Comparison of ENCODE assay signal across 8 mouse cellular contexts in genomic region chr11:87595976-87596375, GRCm38 (mm10). TPM values are rescaled to one million over a fixed set of nuclear protein-coding genes. Genes with fewer than 3 reads are reported as not detected.
DNase-seq lines count a peak whose midpoint lies in the region; ATAC-seq and TF ChIP-seq lines count a peak whose summit lies in the region.

No protein-coding gene starts in this region.

- no peak for ATAC-seq in limb, embryonic 12.5 days (ENCODE audit: insufficient number of reproducible peaks, insufficient read depth, low FRiP score, low TSS enrichment, low read depth)

- no peaks in the 10 kb centered on the region for H3K9me3 ChIP-seq in limb, embryonic 12.5 days

- peak overlapping the region; percentile 78 for H3K4me3 ChIP-seq in layer of hippocampus, adult 2 months
- peak overlapping the region; percentile 48 for H3K4me3 ChIP-seq in embryonic fibroblast, embryonic 13.5 days (ENCODE audit: insufficient read depth, low read length)
- H3K4me3 ChIP-seq in limb, embryonic 12.5 days (replicated peaks) = peak overlapping the region; percentile 73
- peak overlapping the region; percentile 79 for H3K4me3 ChIP-seq in small intestine, adult 2 months (ENCODE audit: low read depth, low read length)

- H3K36me3 ChIP-seq in limb, embryonic 12.5 days = peaks cover 48% of the 10 kb centered on the region
- peaks cover 40% of the 10 kb centered on the region for H3K36me3 ChIP-seq in small intestine, adult 2 months (ENCODE audit: control insufficient read depth, insufficient read depth, low read length)

- peak overlapping the region; percentile 88 for H3K4me2 ChIP-seq in limb, embryonic 12.5 days

- 9% methylated on average over 7 of the region's 7 CpGs for WGBS in limb, embryonic 12.5 days
- WGBS in small intestine, adult 2 months = 32% methylated on average over 7 of the region's 7 CpGs

- no peak for TF ChIP-seq POLR2A in embryonic fibroblast, embryonic 13.5 days (IDR thresholded peaks at IDR 0.05; ENCODE audit: low read depth, low read length)
- no peak for TF ChIP-seq POLR2A in small intestine, adult 2 months (IDR thresholded peaks at IDR 0.05; ENCODE audit: low read depth, low read length)

- H3K9ac ChIP-seq in limb, embryonic 12.5 days (replicated peaks) = peak overlapping the region; percentile 89

- DNase-seq in layer of hippocampus, adult 2 months (ENCODE audit: low spot score in 2 of 2) = no peak
- DNase-seq in layer of hippocampus, adult 11-12 months (ENCODE audit: low spot score) = no peak
- peak; percentile 67 for DNase-seq in R1 (ENCODE audit: low read depth, low spot score)
- DNase-seq in adrenal gland, postnatal 14 days = no peak
- DNase-seq in spleen, postnatal 10 days (ENCODE audit: low spot score in 2 of 2) = no peak

- TF ChIP-seq CTCF in layer of hippocampus, adult 2 months (conservative IDR thresholded peaks at IDR 0.05) = no peak
- no peak for TF ChIP-seq CTCF in embryonic fibroblast, embryonic 13.5 days (IDR thresholded peaks at IDR 0.05; ENCODE audit: borderline replicate concordance, insufficient read depth, low read length)
- no peak for TF ChIP-seq CTCF in small intestine, adult 2 months (IDR thresholded peaks at IDR 0.05; ENCODE audit: extremely low read depth, insufficient read length, insufficient replicate concordance, low read depth, low read length)

- peak overlapping the region; percentile 92 for H3K27ac ChIP-seq in layer of hippocampus, adult 2 months
- no peak overlapping the region for H3K27ac ChIP-seq in embryonic fibroblast, embryonic 13.5 days (ENCODE audit: insufficient read depth, low read length)
- H3K27ac ChIP-seq in limb, embryonic 12.5 days = peak overlapping the region; percentile 82
- peak overlapping the region; percentile 13; the same call in 1 of the 2 replicates for H3K27ac ChIP-seq in small intestine, adult 2 months (ENCODE audit: insufficient read depth, low read depth, low read length)

- no peaks in the 10 kb centered on the region for H3K27me3 ChIP-seq in limb, embryonic 12.5 days
- H3K27me3 ChIP-seq in small intestine, adult 2 months (ENCODE audit: control insufficient read depth, insufficient read depth, low read length) = no peaks in the 10 kb centered on the region

- peaks cover 4% of the 10 kb centered on the region for H3K4me1 ChIP-seq in embryonic fibroblast, embryonic 13.5 days (ENCODE audit: control insufficient read depth, insufficient read depth, low read length)
- H3K4me1 ChIP-seq in limb, embryonic 12.5 days (replicated peaks) = peaks cover 30% of the 10 kb centered on the region
- peaks cover 15% of the 10 kb centered on the region for H3K4me1 ChIP-seq in small intestine, adult 2 months (ENCODE audit: control insufficient read depth, insufficient read depth, insufficient read length, low read length)

RNA-seq across cellular contexts. Expression of gene Mtmr4, which starts 4.0 kb away (rescaled TPM):
- total RNA-seq in layer of hippocampus, adult 2 months (2021) = 10 to 100 TPM; 81.5 to 89.0 TPM
- polyA plus RNA-seq in embryonic fibroblast, embryonic 13.5 days (2011; ENCODE audit: insufficient read length, low read depth, missing spikeins) = 29.3 and 34.5 TPM in 2 replicates
- 53.4 and 54.0 TPM in 2 replicates for polyA plus RNA-seq in limb, embryonic 12.5 days (2016; fragmentation: Nextera tagmentation; extraction: Ambion mirVana)
- 28.3 and 60.0 TPM in 2 replicates for polyA plus RNA-seq in small intestine, adult 2 months (2012; rRNA removed)
- total RNA-seq in adrenal gland, postnatal 14 days (2021) = 23.7 and 27.7 TPM in 2 replicates

RNA-seq across cellular contexts. Expression of gene Hsf5, which starts 21.0 kb away (rescaled TPM):
- total RNA-seq in layer of hippocampus, adult 2 months (2021) = under 1 TPM; 0.56 to 0.90 TPM
- 0.12 and 0.23 TPM in 2 replicates for polyA plus RNA-seq in embryonic fibroblast, embryonic 13.5 days (2011; ENCODE audit: insufficient read length, low read depth, missing spikeins)
- polyA plus RNA-seq in limb, embryonic 12.5 days (2016; fragmentation: Nextera tagmentation; extraction: Ambion mirVana) = 0.19 and 0.21 TPM in 2 replicates
- polyA plus RNA-seq in small intestine, adult 2 months (2012; rRNA removed) = 0.13 and 0.34 TPM in 2 replicates
- not detected in 2 replicates for total RNA-seq in adrenal gland, postnatal 14 days (2021)

RNA-seq across cellular contexts. Expression of gene Sept4, which starts 27.3 kb away (rescaled TPM):
- total RNA-seq in layer of hippocampus, adult 2 months (2021) = 100 to 1,000 TPM; 139 to 159 TPM
- polyA plus RNA-seq in embryonic fibroblast, embryonic 13.5 days (2011; ENCODE audit: insufficient read length, low read depth, missing spikeins) = 2.9 and 3.6 TPM in 2 replicates
- 10.7 and 10.9 TPM in 2 replicates for polyA plus RNA-seq in limb, embryonic 12.5 days (2016; fragmentation: Nextera tagmentation; extraction: Ambion mirVana)
- 11.3 and 19.8 TPM in 2 replicates for polyA plus RNA-seq in small intestine, adult 2 months (2012; rRNA removed)
- 44.4 and 45.3 TPM in 2 replicates for total RNA-seq in adrenal gland, postnatal 14 days (2021)

RNA-seq across cellular contexts. Expression of gene Gm11492, which starts 29.5 kb away (rescaled TPM):
- total RNA-seq in layer of hippocampus, adult 2 months (2021) = not detected
- polyA plus RNA-seq in embryonic fibroblast, embryonic 13.5 days (2011; ENCODE audit: insufficient read length, low read depth, missing spikeins) = not detected in 2 replicates
- polyA plus RNA-seq in limb, embryonic 12.5 days (2016; fragmentation: Nextera tagmentation; extraction: Ambion mirVana) = not detected in 2 replicates
- not detected in 2 replicates for polyA plus RNA-seq in small intestine, adult 2 months (2012; rRNA removed)
- not detected in 2 replicates for total RNA-seq in adrenal gland, postnatal 14 days (2021)
